Mouse (Mus musculus): ENCODE results near the gene Clec10a.

Gene Clec10a

DNA sequence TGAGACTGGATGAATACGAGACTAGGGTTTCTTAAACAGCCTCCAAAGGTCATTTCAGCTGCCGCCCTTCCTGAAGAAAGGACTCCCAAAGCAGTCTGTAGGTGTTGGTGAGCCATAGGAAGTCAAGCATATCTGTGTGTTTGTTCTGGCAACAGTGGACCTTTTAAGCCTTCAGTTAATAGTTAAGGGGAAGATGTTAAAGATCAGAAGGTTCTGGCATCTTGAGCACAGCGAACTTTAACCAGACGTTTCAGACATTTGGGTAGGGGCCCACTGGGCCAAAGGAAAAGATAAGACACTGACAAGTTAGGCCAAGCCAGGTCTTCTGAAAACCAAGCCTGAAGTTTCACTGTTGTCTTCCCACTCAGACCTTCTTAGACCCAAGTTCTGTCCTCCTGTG is 62.0 kb downstream of the Clec10a start:
- DNase-seq (ENCODE audit: low spot score), result no peak

DNA sequence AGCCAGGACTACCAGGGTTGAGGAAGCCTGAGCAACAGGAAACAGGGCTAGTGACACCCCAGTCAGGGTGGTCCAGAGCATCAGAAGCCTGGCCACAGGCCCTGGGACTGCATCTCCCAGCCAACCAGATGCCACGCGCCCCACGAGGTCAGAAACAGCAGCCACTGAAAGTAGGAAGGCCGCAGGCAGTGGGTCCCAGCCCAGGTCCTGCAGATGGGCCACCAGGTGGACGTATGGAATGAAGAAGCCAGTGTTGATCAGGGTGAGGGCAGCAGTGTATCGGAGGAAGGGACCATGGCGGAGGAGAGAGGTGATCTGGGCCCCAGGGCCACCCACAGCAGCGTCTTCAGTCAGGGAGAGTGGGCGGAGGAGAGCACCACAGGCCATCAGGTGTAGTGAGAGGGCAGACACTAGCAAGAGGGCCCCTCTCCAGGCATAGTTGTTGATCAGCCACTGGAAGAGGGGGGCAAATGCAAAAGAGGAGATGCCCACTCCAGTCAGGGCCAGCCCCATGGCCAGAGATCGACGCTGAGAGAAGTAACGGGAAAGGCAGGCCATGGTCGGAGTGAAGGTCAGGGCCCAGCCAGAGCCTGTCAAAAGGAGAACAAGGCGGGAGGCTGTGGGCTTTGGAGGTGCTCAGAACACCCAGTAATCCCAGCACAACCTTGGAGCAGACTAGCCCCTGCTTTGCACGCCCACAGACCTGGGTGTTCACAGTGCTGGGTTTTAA is 62.9 kb downstream of the Clec10a start:
- no peak for DNase-seq (ENCODE audit: low spot score)

DNA sequence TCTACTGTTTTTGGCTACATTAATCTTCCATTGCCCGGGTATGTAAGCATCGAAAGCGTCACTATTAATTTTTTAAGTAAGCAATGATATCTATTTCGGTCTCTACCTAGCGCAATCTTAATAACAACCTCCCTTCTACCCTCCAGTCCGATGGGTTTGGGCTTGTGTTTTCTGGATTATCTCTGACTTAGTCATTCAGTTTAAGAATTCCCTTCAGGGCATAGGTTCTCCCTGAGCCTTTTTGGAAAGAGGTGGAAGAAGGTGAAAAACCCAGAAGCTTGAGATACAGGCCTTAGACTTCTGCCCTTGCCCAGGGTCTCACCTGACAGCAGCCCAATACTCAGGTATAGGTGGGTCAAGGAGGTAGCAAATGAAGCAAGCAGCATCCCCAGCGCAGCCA is 63.9 kb downstream of the Clec10a start:
- no peak for DNase-seq (ENCODE audit: low spot score)

DNA sequence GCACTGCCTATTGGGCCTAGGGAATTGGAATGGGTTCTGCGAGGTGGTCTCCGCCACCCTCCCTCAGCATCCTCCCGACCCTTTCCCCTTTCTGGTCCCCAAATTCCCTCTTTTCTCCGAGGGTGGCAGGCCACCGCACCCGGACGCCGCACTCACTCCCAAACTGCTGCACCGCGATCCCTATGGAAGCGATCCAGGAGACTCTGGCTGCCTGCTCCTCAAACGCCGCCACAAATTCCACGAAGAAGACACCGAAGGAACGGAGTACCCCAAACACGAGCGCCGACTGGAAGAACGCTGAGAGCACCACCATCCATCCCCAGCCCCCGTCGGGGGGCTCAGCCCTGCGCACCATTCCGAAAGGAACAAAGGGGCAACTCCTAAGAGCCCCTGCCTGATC is 64.3 kb downstream of the Clec10a start:
- DNase-seq (ENCODE audit: low spot score), result no peak

Measured in c-Kit-positive CD71-positive TER-119-positive erythroid progenitor cells, embryonic 14.5 days (primary cell).